Mouse (Mus musculus) layer of hippocampus, postnatal 14 days (tissue): ENCODE data around the gene Cyba. TPM values are rescaled to one million over a fixed set of nuclear protein-coding genes. Genes with fewer than 3 reads are reported as not detected.

ENCODE experiments used
- DNase-seq, 2 experiments: peaks; one replicate each; pipeline ENCODE4 v3.0.0; 2021 to 2022; ENCODE audit warnings: low spot score in 2 of 2, mixed read lengths in 1 of 2
- total RNA-seq, 2 experiments: library from RNA; stranded (reverse); gene quantifications; 2 replicates each; pipeline ENCODE4 v1.2.3; 2021

Gene Cyba
- total RNA-seq, 2 experiments from 2014 or later: 8.9 to 14.5 TPM

- DNase-seq: no peak
These were observed 6.6 kb downstream of the Cyba start for GRCm38 (mm10) chr8:122426145-122426544.

GRCm38 (mm10) chr8:122423659-122424058, 9.1 kb downstream of the Cyba start:
- no peak for DNase-seq

GRCm38 (mm10) chr8:122423217-122423616, 9.5 kb downstream of the Cyba start:
- DNase-seq: no peak

GRCm38 (mm10) chr8:122421376-122422070, 11.2 kb downstream of the Cyba start, which contains the start of gene Il17c:
Gene Il17c (plus strand): TSS chr8:122422020.
- no peak for DNase-seq

- peak in 1 of 2 experiments; percentile 22 for DNase-seq
These were observed 12.7 kb downstream of the Cyba start for GRCm38 (mm10) chr8:122419881-122420555.

GRCm38 (mm10) chr8:122415554-122415953, 17.2 kb downstream of the Cyba start:
- DNase-seq: no peak

GRCm38 (mm10) chr8:122414311-122414710, 18.4 kb downstream of the Cyba start:
- no peak for DNase-seq

- DNase-seq: no peak
These were observed 25.1 kb downstream of the Cyba start for GRCm38 (mm10) chr8:122407678-122408077.

- DNase-seq: no peak
These were observed 27.5 kb downstream of the Cyba start for GRCm38 (mm10) chr8:122405146-122405805.

GRCm38 (mm10) chr8:122398186-122398585, 34.5 kb downstream of the Cyba start:
- DNase-seq: no peak

GRCm38 (mm10) chr8:122395291-122395690, 37.4 kb downstream of the Cyba start:
- DNase-seq: no peak

GRCm38 (mm10) chr8:122393717-122394116, 39.0 kb downstream of the Cyba start:
- DNase-seq: no peak

- no peak for DNase-seq
These were observed 42.0 kb downstream of the Cyba start for GRCm38 (mm10) chr8:122390758-122391157.

- DNase-seq: no peak
These were observed 43.4 kb downstream of the Cyba start for GRCm38 (mm10) chr8:122389357-122389756.

GRCm38 (mm10) chr8:122383039-122383438, 49.7 kb downstream of the Cyba start:
- DNase-seq: no peak

GRCm38 (mm10) chr8:122376365-122377231, 56.1 kb downstream of the Cyba start, which contains the start of gene Zc3h18:
Gene Zc3h18 (plus strand): TSS chr8:122376609.
- DNase-seq: peak; percentile 99 to 100

GRCm38 (mm10) chr8:122375751-122376364, 56.9 kb downstream of the Cyba start:
- DNase-seq: no peak

- no peak for DNase-seq
These were observed 57.4 kb downstream of the Cyba start for GRCm38 (mm10) chr8:122375320-122375719.
